Mouse (Mus musculus) testis, adult 2 months (tissue): ENCODE data around the gene Tomm40.

Experiments
- CTCF ChIP-seq: fragments of 200-500 bp; IDR thresholded peaks from 2 replicates; pipeline ENCODE4 v1.5.1; 2012; ENCODE audit warnings: low read depth, mild to moderate bottlenecking, inconsistent platforms, low read length, moderate library complexity; ENCODE audit not compliant: control insufficient read depth, insufficient read depth, insufficient replicate concordance
- POLR2A ChIP-seq: fragments of 200-500 bp; IDR thresholded peaks from 2 replicates; pipeline ENCODE4 v1.6.1; 2012; ENCODE audit warnings: low read depth, mild to moderate bottlenecking, inconsistent platforms, low read length, moderate library complexity; ENCODE audit not compliant: control insufficient read depth

DNA sequence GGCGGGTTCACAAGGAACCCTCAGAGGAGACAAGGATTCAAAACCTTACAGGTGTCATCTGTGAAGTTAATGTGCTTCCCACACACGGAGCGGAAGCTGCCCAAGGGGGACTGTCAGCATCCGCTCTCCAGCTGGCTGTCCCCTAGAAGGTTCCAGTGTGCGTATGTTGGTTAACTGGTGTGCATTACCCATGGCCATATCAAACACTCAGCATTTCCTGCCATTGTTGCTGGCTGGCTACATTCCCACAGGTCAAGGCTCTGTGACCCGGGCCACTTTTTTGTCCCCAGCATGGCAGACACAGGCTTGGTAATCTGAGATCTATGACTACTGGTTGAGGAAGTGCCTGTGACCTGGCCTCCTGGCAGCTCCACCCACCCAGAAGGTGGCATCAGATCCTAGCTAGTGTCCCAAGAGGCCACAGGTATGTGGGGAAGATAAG, 7.5 kb upstream of the Tomm40 start:
- no peak for TF ChIP-seq CTCF
- no peak for TF ChIP-seq POLR2A
